Mouse (Mus musculus): ENCODE measurements around the gene Podn. TPM values are rescaled to one million over a fixed set of nuclear protein-coding genes. Genes with fewer than 3 reads are reported as not detected.
"Not testable (repeated sequence)": the region's sequence is repeated elsewhere in the genome, so short reads cannot be mapped to it uniquely, and the experiment has no call there.

Podn gene
- polyA plus RNA-seq, 2 experiments, result 0.25 to 0.66 TPM

DNA sequence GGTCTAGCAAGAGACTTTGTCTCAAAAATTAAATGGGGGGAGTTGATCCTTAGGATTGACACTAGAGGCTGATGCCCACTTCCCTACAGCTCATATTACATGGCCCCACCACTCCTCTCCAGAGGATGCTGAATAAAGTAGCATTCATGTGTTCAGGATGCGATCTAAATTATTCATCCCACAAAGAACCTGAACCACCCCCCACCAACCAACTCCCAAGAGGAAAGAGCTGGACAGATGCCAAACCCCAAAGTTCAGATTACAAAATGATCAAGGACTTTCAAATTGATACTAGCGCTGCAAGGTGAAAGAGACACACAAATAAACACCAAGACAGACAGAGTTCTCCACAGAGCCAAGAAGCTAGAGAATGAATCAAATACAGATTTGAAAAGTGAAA lies 16.5 kb downstream of the Podn start:
- DNase-seq (ENCODE audit: low read depth in 3 of 3, low spot score in 3 of 3) (no peak), ATAC-seq (ENCODE audit: insufficient read depth) (no peak)
- no peak overlapping the region for H3K4me2 ChIP-seq (ENCODE audit: low read depth)
- H3K27ac ChIP-seq, result no peak overlapping the region
- H3K27me3 ChIP-seq (ENCODE audit: control insufficient read depth, insufficient read depth, low read length), result no peaks in the 10 kb centered on the region
- TF ChIP-seq EP300 (IDR thresholded peaks at IDR 0.05; ENCODE audit: low read depth), result no peak
- TF ChIP-seq CTCF (IDR thresholded peaks at IDR 0.05; ENCODE audit: low read depth), result no peak
- H3K9me3 ChIP-seq (ENCODE audit: control insufficient read depth, low read length), result no peaks in the 10 kb centered on the region
- H3K4me1 ChIP-seq (replicated peaks; ENCODE audit: control insufficient read depth in 2 of 2, insufficient read depth in 2 of 2, low read length in 1 of 2), result peaks cover 0 to 4% of the 10 kb centered on the region in 2 experiments; a peak in 2 of 4 replicates
- H3K36me3 ChIP-seq (replicated peaks; ENCODE audit: control insufficient read depth, insufficient read depth, low read depth), result no peaks in the 10 kb centered on the region
- H3K9ac ChIP-seq (replicated peaks), result no peak overlapping the region
- H3K4me3 ChIP-seq (ENCODE audit: insufficient read depth in 1 of 2, low read depth in 2 of 2, low read length in 2 of 2), result no peak overlapping the region
- WGBS (ENCODE audit: insufficient replicate concordance), result 66% methylated on average over 2 of the region's 2 CpGs

DNA sequence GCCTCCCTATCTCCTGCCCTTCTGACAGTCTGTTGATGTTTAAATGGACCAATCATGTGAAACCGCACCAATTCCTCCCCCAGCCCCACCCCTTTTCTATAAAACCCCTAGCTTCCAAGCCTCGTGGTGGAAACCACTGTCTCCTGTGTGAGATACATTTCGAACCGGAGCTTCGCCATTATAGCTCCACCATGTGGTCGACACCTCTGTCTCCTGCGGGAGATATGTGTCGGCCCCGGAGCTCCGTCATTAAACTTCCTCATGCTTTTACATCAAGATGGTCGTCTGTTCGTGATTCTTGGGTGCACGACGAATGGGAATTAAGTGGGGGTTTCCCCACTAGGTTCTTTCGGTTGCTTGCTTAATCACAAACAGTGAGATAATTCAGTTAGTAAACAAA lies 17.1 kb downstream of the Podn start:
- not testable (repeated sequence) for ATAC-seq (ENCODE audit: insufficient read depth); H3K36me3 ChIP-seq (replicated peaks; ENCODE audit: control insufficient read depth, insufficient read depth, low read depth); DNase-seq (ENCODE audit: low read depth in 3 of 3, low spot score in 3 of 3); H3K27me3 ChIP-seq (ENCODE audit: control insufficient read depth, insufficient read depth, low read length); H3K4me3 ChIP-seq (ENCODE audit: insufficient read depth in 1 of 2, low read depth in 2 of 2, low read length in 2 of 2); H3K9ac ChIP-seq (replicated peaks); H3K27ac ChIP-seq; H3K9me3 ChIP-seq (ENCODE audit: control insufficient read depth, low read length); H3K4me2 ChIP-seq (ENCODE audit: low read depth); H3K4me1 ChIP-seq (replicated peaks; ENCODE audit: control insufficient read depth in 2 of 2, insufficient read depth in 2 of 2, low read length in 1 of 2)
- 76% methylated on average over 15 of the region's 15 CpGs for WGBS (ENCODE audit: insufficient replicate concordance)

DNA sequence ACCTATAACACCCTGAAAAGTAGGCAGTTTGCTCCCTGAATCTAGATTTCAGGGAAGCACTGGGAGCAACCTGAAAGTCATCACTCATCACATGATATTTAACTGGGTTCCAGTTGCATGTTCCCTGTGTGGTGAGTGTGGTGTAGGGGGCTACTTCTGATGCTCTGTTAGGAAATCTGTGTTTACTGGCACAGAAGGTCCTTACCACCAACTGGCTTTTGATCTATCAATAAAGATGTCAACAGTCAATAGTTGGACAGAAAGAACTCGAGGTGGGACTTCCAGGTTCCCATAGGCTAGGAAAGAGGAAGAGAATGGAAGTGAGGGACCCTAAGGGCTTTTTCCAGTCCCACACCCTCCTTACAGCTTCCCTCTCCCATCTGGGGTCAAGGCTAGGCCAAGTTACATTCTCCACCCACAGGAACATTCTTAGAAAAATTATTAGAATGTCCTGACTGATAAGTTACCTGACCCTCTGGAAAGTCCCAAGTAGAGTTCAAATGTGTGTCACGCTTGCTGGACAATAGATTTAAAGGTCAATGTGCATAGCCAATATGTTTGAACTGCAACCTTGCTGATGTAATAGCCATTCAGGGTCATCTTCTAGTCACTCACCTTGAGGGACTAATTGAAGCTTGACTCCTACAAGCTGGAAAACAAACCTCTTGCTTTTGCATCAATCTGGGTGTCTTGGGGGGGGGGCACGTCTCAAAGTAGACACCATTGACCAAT lies 18.9 kb downstream of the Podn start:
- H3K4me3 ChIP-seq (ENCODE audit: insufficient read depth in 1 of 2, low read depth in 2 of 2, low read length in 2 of 2), result no peak overlapping the region
- ATAC-seq (ENCODE audit: insufficient read depth) (no peak), DNase-seq (ENCODE audit: low read depth in 3 of 3, low spot score in 3 of 3) (no peak)
- H3K9ac ChIP-seq (replicated peaks), result no peak overlapping the region
- no peak for TF ChIP-seq EP300 (IDR thresholded peaks at IDR 0.05; ENCODE audit: low read depth)
- TF ChIP-seq CTCF (IDR thresholded peaks at IDR 0.05; ENCODE audit: low read depth), result no peak
- H3K36me3 ChIP-seq (replicated peaks; ENCODE audit: control insufficient read depth, insufficient read depth, low read depth), result no peaks in the 10 kb centered on the region
- 49% methylated on average over 3 of the region's 3 CpGs for WGBS (ENCODE audit: insufficient replicate concordance)
- H3K27ac ChIP-seq, result no peak overlapping the region
- H3K4me1 ChIP-seq (replicated peaks; ENCODE audit: control insufficient read depth in 2 of 2, insufficient read depth in 2 of 2, low read length in 1 of 2), result no peaks in the 10 kb centered on the region
- H3K9me3 ChIP-seq (ENCODE audit: control insufficient read depth, low read length), result no peaks in the 10 kb centered on the region
- no peaks in the 10 kb centered on the region for H3K27me3 ChIP-seq (ENCODE audit: control insufficient read depth, insufficient read depth, low read length)
- no peak overlapping the region for H3K4me2 ChIP-seq (ENCODE audit: low read depth)

DNA sequence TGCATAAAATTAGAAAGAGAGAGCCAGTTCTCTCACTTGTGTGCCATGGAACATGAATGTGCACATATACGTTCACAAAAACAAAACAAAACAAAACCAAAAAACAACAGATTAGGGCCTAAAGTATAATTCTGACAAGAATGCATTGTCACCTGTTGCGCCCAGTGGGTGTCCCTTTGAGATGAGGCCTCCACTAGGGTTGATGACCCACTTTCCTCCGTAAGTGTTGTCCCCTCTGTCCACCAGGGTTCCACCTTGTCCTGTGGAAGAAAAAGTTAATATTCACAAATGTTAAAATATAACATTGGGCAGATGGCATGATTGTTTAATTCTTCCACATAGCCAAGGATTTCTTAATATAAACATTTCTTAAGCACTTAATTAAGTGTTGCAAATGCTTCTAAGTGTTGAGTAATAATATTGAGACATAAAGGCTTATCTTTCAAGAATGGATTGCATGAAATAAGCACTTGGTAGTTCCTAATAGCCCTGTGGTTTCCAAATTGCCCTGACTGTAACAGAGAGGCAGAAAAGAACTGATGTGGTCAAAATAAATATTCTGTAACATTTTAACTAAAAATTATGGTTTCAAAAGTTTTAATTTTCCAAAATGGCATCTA lies 21.9 kb downstream of the Podn start:
- DNase-seq (ENCODE audit: low read depth in 3 of 3, low spot score in 3 of 3) (no peak), ATAC-seq (ENCODE audit: insufficient read depth) (no peak)
- Histone ChIP-seq H3K27me3 (ENCODE audit: control insufficient read depth, insufficient read depth, low read length) (no peaks in the 10 kb centered on the region), H3K27ac (no peak overlapping the region), H3K36me3 (replicated peaks; ENCODE audit: control insufficient read depth, insufficient read depth, low read depth) (no peaks in the 10 kb centered on the region), H3K9ac (replicated peaks) (no peak overlapping the region), H3K4me1 (replicated peaks; ENCODE audit: control insufficient read depth in 2 of 2, insufficient read depth in 2 of 2, low read length in 1 of 2) (peaks cover 3% of the 10 kb centered on the region in 2 experiments; a peak in 2 of 4 replicates), H3K4me2 (ENCODE audit: low read depth) (no peak overlapping the region), H3K9me3 (ENCODE audit: control insufficient read depth, low read length) (no peaks in the 10 kb centered on the region), H3K4me3 (ENCODE audit: insufficient read depth in 1 of 2, low read depth in 2 of 2, low read length in 2 of 2) (no peak overlapping the region)
- no peak for TF ChIP-seq CTCF (IDR thresholded peaks at IDR 0.05; ENCODE audit: low read depth)
- TF ChIP-seq EP300 (IDR thresholded peaks at IDR 0.05; ENCODE audit: low read depth), result no peak
- 71% methylated on average over 3 of the region's 3 CpGs for WGBS (ENCODE audit: insufficient replicate concordance)

DNA sequence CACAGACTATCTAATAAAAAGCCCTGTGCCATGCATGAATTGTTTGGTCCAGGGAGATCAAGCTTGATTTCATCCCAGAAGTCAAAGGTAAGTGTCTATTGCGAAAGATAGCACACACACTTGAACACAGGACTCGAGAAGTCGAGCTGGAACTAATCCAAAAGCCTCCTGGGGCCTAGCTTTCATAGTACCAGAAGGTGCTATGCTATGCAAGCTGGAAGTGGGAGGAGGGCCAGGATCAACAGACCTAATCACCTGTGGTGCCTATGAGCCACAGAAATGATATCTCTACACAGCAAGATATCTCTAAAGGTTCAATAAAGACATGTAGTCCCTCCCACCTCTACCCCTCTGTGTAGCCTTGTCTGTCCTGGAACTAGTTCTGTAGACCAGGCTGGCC lies 24.2 kb downstream of the Podn start:
- H3K4me1 ChIP-seq (replicated peaks; ENCODE audit: control insufficient read depth in 2 of 2, insufficient read depth in 2 of 2, low read length in 1 of 2), result peaks cover 3 to 8% of the 10 kb centered on the region in 2 experiments; a peak in 2 of 4 replicates
- H3K4me3 ChIP-seq (ENCODE audit: insufficient read depth in 1 of 2, low read depth in 2 of 2, low read length in 2 of 2), result no peak overlapping the region
- no peak overlapping the region; the same call in 1 of the 2 replicates for H3K4me2 ChIP-seq (ENCODE audit: low read depth)
- H3K27ac ChIP-seq, result no peak overlapping the region
- TF ChIP-seq EP300 (IDR thresholded peaks at IDR 0.05; ENCODE audit: low read depth) (no peak), CTCF (IDR thresholded peaks at IDR 0.05; ENCODE audit: low read depth) (no peak)
- DNase-seq (ENCODE audit: low read depth in 3 of 3, low spot score in 3 of 3) (no peak), ATAC-seq (ENCODE audit: insufficient read depth) (no peak)
- H3K36me3 ChIP-seq (replicated peaks; ENCODE audit: control insufficient read depth, insufficient read depth, low read depth), result no peaks in the 10 kb centered on the region
- H3K9ac ChIP-seq (replicated peaks), result no peak overlapping the region
- WGBS (ENCODE audit: insufficient replicate concordance), result 93% methylated on average over 3 of the region's 3 CpGs
- no peaks in the 10 kb centered on the region for H3K27me3 ChIP-seq (ENCODE audit: control insufficient read depth, insufficient read depth, low read length)
- H3K9me3 ChIP-seq (ENCODE audit: control insufficient read depth, low read length), result no peaks in the 10 kb centered on the region

Measured in liver, embryonic 14.5 days (tissue).